Mouse (Mus musculus) thymus, postnatal 36 days (tissue): ENCODE measurements around the gene Khdrbs2.
"Not testable (repeated sequence)": the region's sequence is repeated elsewhere in the genome, so short reads cannot be mapped to it uniquely, and the experiment has no call there.

Experiments used
- DNase-seq, 2 experiments: peaks; one replicate each; pipeline ENCODE4 v3.0.0; 2022; ENCODE audit warnings: mixed read lengths in 2 of 2

Gene Khdrbs2

DNA sequence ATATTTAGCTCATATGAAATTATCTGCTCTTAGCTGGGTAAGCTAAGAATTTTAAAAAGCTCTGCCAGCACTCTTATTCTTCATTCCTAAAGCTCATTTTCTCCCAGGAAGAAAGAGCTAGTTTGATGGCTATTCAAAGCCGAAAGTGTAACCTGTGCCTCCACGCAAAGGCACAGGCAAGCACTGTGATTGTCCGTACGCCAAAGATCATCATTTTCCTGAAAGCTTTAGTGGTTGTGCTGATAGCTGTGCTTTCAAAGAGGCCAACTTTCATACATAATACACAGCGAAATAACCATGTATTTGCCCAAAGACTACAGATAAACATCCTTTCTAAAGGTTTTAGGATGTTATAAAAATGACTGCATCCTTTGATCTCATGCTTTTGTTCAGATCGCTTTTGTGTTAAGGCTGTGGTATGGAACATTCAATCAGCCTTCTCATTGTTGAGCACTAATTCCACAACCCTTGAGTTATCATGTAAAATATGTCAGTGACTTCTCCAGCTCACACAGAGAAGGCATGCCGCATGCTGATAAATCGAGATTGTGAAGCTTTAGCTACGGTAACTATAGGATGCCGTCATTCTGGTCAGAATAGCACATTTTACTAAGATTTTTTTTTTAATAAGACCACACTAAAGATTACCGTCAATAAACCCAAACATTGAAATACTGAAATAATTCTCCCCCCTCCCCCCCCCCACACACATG lies 299.1 kb downstream of the Khdrbs2 start:
- no peak for DNase-seq

DNA sequence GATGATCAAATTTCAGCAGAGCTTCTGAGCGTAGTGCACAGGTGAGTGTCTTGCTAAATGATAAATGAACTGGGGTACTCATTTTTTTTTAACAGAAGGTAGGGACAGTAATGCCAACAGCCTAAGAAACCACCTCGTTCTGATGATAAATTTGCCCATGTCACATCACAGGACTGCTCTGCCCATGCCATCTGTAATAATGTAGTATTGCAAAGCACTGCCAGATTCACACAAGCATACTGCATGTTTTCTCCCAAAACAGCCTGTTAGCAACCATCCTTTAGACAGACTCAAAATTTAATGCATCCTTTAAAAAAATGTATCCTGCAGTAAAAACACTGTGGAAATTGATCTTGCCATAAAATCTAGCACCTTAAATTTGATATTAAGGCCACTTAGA lies 315.4 kb downstream of the Khdrbs2 start:
- DNase-seq: no peak

- DNase-seq: no peak
Observed at GRCm38 (mm10) chr1:32503381-32503780, 330.9 kb downstream of the Khdrbs2 start.

GRCm38 (mm10) chr1:32547194-32547593 lies 374.7 kb downstream of the Khdrbs2 start, which contains the start of gene Gm5415:
Gm5415 (minus strand) TSS chr1:32547294.
- not testable (repeated sequence) for DNase-seq

- no peak for DNase-seq
Observed at GRCm38 (mm10) chr1:32553459-32553858, 380.9 kb downstream of the Khdrbs2 start.

GRCm38 (mm10) chr1:32553925-32554324 lies 381.4 kb downstream of the Khdrbs2 start:
- DNase-seq: no peak

- DNase-seq: no peak
Observed at GRCm38 (mm10) chr1:32568901-32569300, 396.4 kb downstream of the Khdrbs2 start.

DNA sequence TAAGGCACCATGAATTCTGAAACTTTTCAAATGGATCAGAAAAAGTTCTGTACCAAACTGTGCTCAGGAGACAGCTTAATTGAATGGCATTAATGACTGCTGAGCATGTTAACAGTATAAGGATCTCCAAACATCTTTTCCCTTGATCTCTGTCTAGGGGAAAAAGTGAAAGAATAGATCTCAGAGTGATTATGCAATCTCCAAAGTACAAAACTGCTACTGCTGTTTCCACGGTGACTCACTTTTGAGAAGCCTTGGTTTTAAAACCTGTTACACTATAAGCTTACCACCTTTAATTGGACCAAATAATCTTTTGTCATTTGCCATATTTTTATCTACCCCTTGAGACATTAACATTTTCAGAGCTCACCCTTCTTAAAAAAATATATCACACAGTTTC lies 453.5 kb downstream of the Khdrbs2 start:
- no peak for DNase-seq

- DNase-seq: no peak
Observed at GRCm38 (mm10) chr1:32632415-32633354, 460.2 kb downstream of the Khdrbs2 start.

- DNase-seq: no peak
Observed at GRCm38 (mm10) chr1:32633404-32633803, 460.9 kb downstream of the Khdrbs2 start.

- no peak for DNase-seq
Observed at GRCm38 (mm10) chr1:32639118-32639517, 466.6 kb downstream of the Khdrbs2 start.

- no peak for DNase-seq
Observed at GRCm38 (mm10) chr1:32649647-32650209, 477.2 kb downstream of the Khdrbs2 start.

- DNase-seq: no peak
Observed at GRCm38 (mm10) chr1:32693806-32694205, 521.3 kb downstream of the Khdrbs2 start.

DNA sequence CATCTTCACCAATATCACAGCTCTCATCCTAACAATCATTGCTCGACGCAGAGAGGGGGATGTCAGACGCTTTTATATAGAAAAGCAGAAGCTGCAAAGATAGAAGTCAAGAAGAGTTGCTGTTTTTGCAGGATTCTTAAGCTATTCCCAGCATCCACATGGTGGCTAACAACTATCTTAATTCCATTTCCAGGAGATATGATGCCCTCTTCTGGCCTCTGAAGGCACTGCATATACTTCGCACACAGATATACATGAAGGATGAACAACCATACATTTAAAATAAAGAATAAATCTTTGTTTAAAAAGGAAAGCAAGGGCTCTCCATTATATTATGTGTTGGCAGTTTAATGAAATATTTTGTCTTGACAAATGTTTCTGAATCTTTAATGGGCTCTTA lies 527.6 kb downstream of the Khdrbs2 start:
- no peak for DNase-seq

GRCm38 (mm10) chr1:32701267-32701666 lies 528.8 kb downstream of the Khdrbs2 start:
- DNase-seq: no peak
